Mouse (Mus musculus): ENCODE measurements around the gene Fcrl1.

- no peak for TF ChIP-seq CTCF (IDR thresholded peaks at IDR 0.05; ENCODE audit: low read depth)
- TF ChIP-seq EP300 (IDR thresholded peaks at IDR 0.05; ENCODE audit: low read depth), result no peak
These were observed 22.6 kb downstream of the Fcrl1 start for GRCm38 (mm10) chr3:87398809-87399208.

Measured in liver, embryonic 14.5 days (tissue).